Mouse (Mus musculus) gastrocnemius, adult 2 months (tissue): ENCODE data around the gene Tyw1. TPM values are rescaled to one million over a fixed set of nuclear protein-coding genes. Genes with fewer than 3 reads are reported as not detected.

Experiments used
- DNase-seq: peaks from one replicate; pipeline ENCODE4 v3.0.0; 2022
- H3K27ac ChIP-seq: fragments of 200-600 bp; 2 replicates; pipeline ENCODE4 v1.8.1; 2022; ENCODE audit warnings: mild to moderate bottlenecking
- H3K4me3 ChIP-seq: fragments of 200-600 bp; 2 replicates; pipeline ENCODE4 v1.8.1; 2022; ENCODE audit warnings: mild to moderate bottlenecking, moderate library complexity
- CTCF ChIP-seq: fragments of 200-600 bp; IDR thresholded peaks from 2 replicates; pipeline ENCODE4 v1.8.1; 2022; ENCODE audit warnings: antibody characterized with exemption, mild to moderate bottlenecking, moderate library complexity
- intact Hi-C: fragments of 180-260 bp; cut with DNase I; formaldehyde crosslinking; loops from one replicate; pipeline ENCODE4 v1.15.1; 2025
- total RNA-seq, 2 experiments: library from RNA; stranded (reverse); gene quantifications; 2 replicates each; pipeline ENCODE4 v1.2.3; 2021

Tyw1 gene
- total RNA-seq, 2 experiments from 2014 or later = 9.5 TPM

DNA sequence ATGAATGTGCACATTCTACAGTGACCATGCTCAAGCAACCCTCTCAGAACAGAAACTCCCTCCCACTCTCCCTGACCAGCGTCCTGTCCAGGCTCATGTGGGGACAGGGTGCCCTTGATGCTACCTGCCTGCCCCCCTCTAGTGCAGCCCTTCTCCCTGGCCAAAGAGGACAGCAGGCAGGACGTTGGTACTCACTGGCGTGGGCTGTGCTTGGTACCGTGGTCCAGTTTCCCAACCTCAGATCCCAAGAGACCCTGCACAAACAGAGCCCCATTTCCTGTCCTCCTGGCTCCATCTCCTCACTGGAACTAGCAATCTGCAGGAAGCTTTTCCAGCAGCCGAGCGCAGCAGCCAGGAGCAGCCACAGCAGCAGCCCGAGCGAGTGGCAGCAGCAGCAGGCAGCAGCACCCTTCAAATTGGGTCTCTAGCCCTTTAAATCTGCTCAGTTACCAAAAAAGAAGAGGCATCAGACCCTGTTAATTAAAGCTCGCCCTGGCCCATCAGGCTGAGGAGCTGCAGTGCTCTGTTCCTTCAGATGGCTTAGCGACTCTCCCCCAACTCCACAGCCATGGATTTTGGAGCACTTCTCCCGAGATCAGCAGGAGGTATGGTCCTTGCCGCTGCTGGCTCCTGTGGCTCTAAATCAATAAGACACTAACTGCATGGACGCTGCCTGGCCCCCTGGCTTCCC, 128.9 kb downstream of the Tyw1 start, which contains the start of gene A330070K13Rik:
Gene A330070K13Rik (minus strand): TSS at position 410 of the 691 bp plus-strand sequence.
- TF ChIP-seq CTCF = no peak
- intact Hi-C loops = no loop called here
- H3K4me3 ChIP-seq = no peak within 1 kb of the TSS
- H3K27ac ChIP-seq = no peak within 1 kb of the TSS
- no peak for DNase-seq

DNA sequence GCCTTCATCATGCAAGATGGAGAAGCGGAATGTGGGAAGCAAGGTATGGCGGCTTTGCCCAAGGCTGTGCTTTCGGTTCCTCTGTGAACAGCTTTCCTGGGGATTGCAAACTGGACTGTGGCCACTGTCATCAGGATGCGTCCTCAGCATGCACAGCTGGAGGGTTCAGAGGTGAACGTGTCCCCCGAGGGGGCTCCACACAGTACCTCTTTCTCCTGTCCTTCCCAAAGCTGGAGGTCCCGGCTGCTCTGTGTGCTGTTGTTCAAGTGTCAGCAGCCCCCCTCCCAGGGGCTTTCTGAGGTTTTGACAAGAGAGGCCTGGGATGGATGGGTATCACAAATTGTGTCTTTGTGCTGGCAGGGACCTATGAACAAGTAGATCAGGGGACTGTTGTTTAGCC, 131.0 kb downstream of the Tyw1 start:
- Histone ChIP-seq H3K27ac (no peak overlapping the region), H3K4me3 (no peak overlapping the region)
- intact Hi-C loops = no loop called here
- TF ChIP-seq CTCF = no peak
- DNase-seq = no peak

Other genes with a start within 250 kb of the Tyw1 start
- 10 to 100 TPM in 1 of 2 experiments, 1 to 10 TPM in 1; 9.3 to 13.2 TPM for gene Asl, start 226.4 kb upstream of the Tyw1 start, total RNA-seq
- gene Crcp, start 226.3 kb upstream of the Tyw1 start, total RNA-seq = 10 to 100 TPM; 18.7 to 19.3 TPM
- 1 to 10 TPM; 3.7 to 5.4 TPM for gene Tpst1, start 182.3 kb upstream of the Tyw1 start, total RNA-seq
- 1 to 10 TPM; 2.4 to 2.9 TPM for gene Kctd7, start 110.8 kb upstream of the Tyw1 start, total RNA-seq
- 100 to 1,000 TPM in 1 of 2 experiments, 10 to 100 TPM in 1; 90.5 to 140 TPM for gene Rabgef1, start 83.8 kb upstream of the Tyw1 start, total RNA-seq
- 10 to 100 TPM; 42.9 to 46.7 TPM for gene Tmem248, start 38.5 kb upstream of the Tyw1 start, total RNA-seq
- 10 to 100 TPM; 27.5 to 34.5 TPM for gene Sbds, start 89 bp upstream of the Tyw1 start, total RNA-seq
- under 1 TPM in 1 of 2 experiments, not detected in 1; 0.05 TPM for gene Caln1, start 113.8 kb downstream of the Tyw1 start, total RNA-seq
- not detected for gene A330070K13Rik, start 129.0 kb downstream of the Tyw1 start, total RNA-seq